Mouse (Mus musculus) splenic B cell, adult 2 months (primary cell): ENCODE data around the gene Gm4307.
"Not testable (repeated sequence)": the region's sequence is repeated elsewhere in the genome, so short reads cannot be mapped to it uniquely, and the experiment has no call there.

ENCODE experiments used
- DNase-seq: peaks from one replicate; pipeline ENCODE4 v3.0.0-alpha.2; 2011; ENCODE audit warnings: low read depth, low spot score
- H3K27me3 ChIP-seq: 2 replicates; pipeline ENCODE4 v1.6.1; 2012; ENCODE audit warnings: mild to moderate bottlenecking, low read length, moderate library complexity, mixed read lengths; ENCODE audit not compliant: control insufficient read depth, poor library complexity, insufficient read depth, severe bottlenecking
- H3K36me3 ChIP-seq: 2 replicates; pipeline ENCODE4 v1.6.1; 2012; ENCODE audit warnings: mild to moderate bottlenecking, low read length, moderate library complexity, mixed read lengths; ENCODE audit not compliant: control insufficient read depth, poor library complexity, insufficient read depth, severe bottlenecking

Gene Gm4307

GRCm38 (mm10) chr10:100361038-100361437, at the start of gene Gm4307:
Gene Gm4307 (plus strand): TSS chr10:100361338.
- not testable (repeated sequence) for H3K27me3 ChIP-seq, DNase-seq

GRCm38 (mm10) chr10:100335376-100335775, 25.8 kb upstream of the Gm4307 start, which contains the start of gene Gm4301:
Gene Gm4301 (plus strand): TSS chr10:100335676.
- DNase-seq = not testable (repeated sequence)

More at GRCm38 (mm10) chr10:100361038-100361437, at the start of gene Gm4307:
- not testable (repeated sequence) for H3K36me3 ChIP-seq

GRCm38 (mm10) chr10:100340536-100340935, 20.6 kb upstream of the Gm4307 start, which contains the start of gene Gm4302:
Gene Gm4302 (plus strand): TSS chr10:100340836.
- H3K27me3 ChIP-seq, DNase-seq, H3K36me3 ChIP-seq: not testable (repeated sequence)

More at GRCm38 (mm10) chr10:100335376-100335775, 25.8 kb upstream of the Gm4307 start, which contains the start of gene Gm4301:
- H3K36me3 ChIP-seq, H3K27me3 ChIP-seq: not testable (repeated sequence)

GRCm38 (mm10) chr10:100345672-100346071, 15.5 kb upstream of the Gm4307 start, which contains the start of gene Gm4303:
Gene Gm4303 (plus strand): TSS chr10:100345972.
- H3K36me3 ChIP-seq, DNase-seq, H3K27me3 ChIP-seq: not testable (repeated sequence)

GRCm38 (mm10) chr10:100350793-100351192, 10.3 kb upstream of the Gm4307 start, which contains the start of gene Gm4305:
Gene Gm4305 (plus strand): TSS chr10:100351093.
- DNase-seq, H3K27me3 ChIP-seq, H3K36me3 ChIP-seq: not testable (repeated sequence)

- H3K27me3 ChIP-seq, H3K36me3 ChIP-seq, DNase-seq: not testable (repeated sequence)
Measured at GRCm38 (mm10) chr10:100356841-100357240, 4.3 kb upstream of the Gm4307 start.

- DNase-seq = not testable (repeated sequence)
Measured at GRCm38 (mm10) chr10:100382460-100382859, 21.3 kb downstream of the Gm4307 start, which contains the start of gene Gm4312. Gene Gm4312 (minus strand): TSS chr10:100382560.

GRCm38 (mm10) chr10:100402301-100402700, 41.2 kb downstream of the Gm4307 start:
- DNase-seq, H3K27me3 ChIP-seq, H3K36me3 ChIP-seq: not testable (repeated sequence)

More at GRCm38 (mm10) chr10:100382460-100382859, 21.3 kb downstream of the Gm4307 start, which contains the start of gene Gm4312:
- H3K27me3 ChIP-seq, H3K36me3 ChIP-seq: not testable (repeated sequence)
